Mouse (Mus musculus): Measurements from ENCODE around the gene Myo10. TPM values are rescaled to one million over a fixed set of nuclear protein-coding genes. Genes with fewer than 3 reads are reported as not detected.
A peak's percentile ranks its signal among the peaks of the same experiment; 100 is the strongest.

The Myo10 gene
- total and polyA plus RNA-seq, 2 experiments = 15.7 to 21.5 TPM

GRCm38 (mm10) chr15:25682953-25683507 is 60.7 kb downstream of the Myo10 start:
- 75% methylated on average over 13 of the region's 13 CpGs for WGBS
- H3K9ac ChIP-seq (ENCODE audit: low read depth, low read length) = no peak overlapping the region
- H3K79me2 ChIP-seq (ENCODE audit: control insufficient read depth, insufficient read depth, low read length) = peaks cover 30% of the 10 kb centered on the region

GRCm38 (mm10) chr15:25685186-25685585 is 62.9 kb downstream of the Myo10 start:
- WGBS = 95% methylated on average over 9 of the region's 9 CpGs
- H3K27ac ChIP-seq (replicated peaks; ENCODE audit: insufficient read depth, low read depth, low read length) = no peak overlapping the region
- no peaks in the 10 kb centered on the region for H3K27me3 ChIP-seq (ENCODE audit: control insufficient read depth, insufficient read depth, low read length)
- no peak overlapping the region for H3K4me3 ChIP-seq (ENCODE audit: insufficient read depth, low read depth, low read length)
- H3K9ac ChIP-seq (ENCODE audit: low read depth, low read length) = no peak overlapping the region
- peaks cover 9% of the 10 kb centered on the region for H3K4me1 ChIP-seq (ENCODE audit: control insufficient read depth, insufficient read depth, low read length)
- no peaks in the 10 kb centered on the region for H3K36me3 ChIP-seq (ENCODE audit: control insufficient read depth, insufficient read depth, low read length)
- TF ChIP-seq POLR2A (IDR thresholded peaks at IDR 0.05; ENCODE audit: extremely low read depth, insufficient read depth, low read length) (no peak), CTCF (IDR thresholded peaks at IDR 0.05; ENCODE audit: low read depth, low read length) (no peak)
- DNase-seq (ENCODE audit: extremely low read depth, low read depth, low spot score) = no peak
- peaks cover 29% of the 10 kb centered on the region for H3K79me2 ChIP-seq (ENCODE audit: control insufficient read depth, insufficient read depth, low read length)

More at GRCm38 (mm10) chr15:25682953-25683507, 60.7 kb downstream of the Myo10 start:
- Histone ChIP-seq H3K27me3 (ENCODE audit: control insufficient read depth, insufficient read depth, low read length) (no peaks in the 10 kb centered on the region), H3K4me1 (ENCODE audit: control insufficient read depth, insufficient read depth, low read length) (peaks cover 2% of the 10 kb centered on the region), H3K4me3 (ENCODE audit: insufficient read depth, low read depth, low read length) (no peak overlapping the region), H3K27ac (replicated peaks; ENCODE audit: insufficient read depth, low read depth, low read length) (no peak overlapping the region), H3K36me3 (ENCODE audit: control insufficient read depth, insufficient read depth, low read length) (no peaks in the 10 kb centered on the region)
- no peak for TF ChIP-seq POLR2A (IDR thresholded peaks at IDR 0.05; ENCODE audit: extremely low read depth, insufficient read depth, low read length)
- no peak for TF ChIP-seq CTCF (IDR thresholded peaks at IDR 0.05; ENCODE audit: low read depth, low read length)
- DNase-seq (ENCODE audit: extremely low read depth, low read depth, low spot score) = no peak

- Histone ChIP-seq H3K79me2 (ENCODE audit: control insufficient read depth, insufficient read depth, low read length) (peaks cover 18% of the 10 kb centered on the region; the same call in 1 of the 2 replicates), H3K9ac (ENCODE audit: low read depth, low read length) (no peak overlapping the region), H3K36me3 (ENCODE audit: control insufficient read depth, insufficient read depth, low read length) (no peaks in the 10 kb centered on the region), H3K4me3 (ENCODE audit: insufficient read depth, low read depth, low read length) (no peak overlapping the region), H3K27me3 (ENCODE audit: control insufficient read depth, insufficient read depth, low read length) (no peaks in the 10 kb centered on the region), H3K27ac (replicated peaks; ENCODE audit: insufficient read depth, low read depth, low read length) (no peak overlapping the region), H3K4me1 (ENCODE audit: control insufficient read depth, insufficient read depth, low read length) (peaks cover 30% of the 10 kb centered on the region)
- 31% methylated on average over 9 of the region's 9 CpGs for WGBS
- DNase-seq (ENCODE audit: extremely low read depth, low read depth, low spot score) = peak; percentile 67
- TF ChIP-seq POLR2A (IDR thresholded peaks at IDR 0.05; ENCODE audit: extremely low read depth, insufficient read depth, low read length) (no peak), CTCF (IDR thresholded peaks at IDR 0.05; ENCODE audit: low read depth, low read length) (no peak)
Observed at GRCm38 (mm10) chr15:25688424-25689283, 66.3 kb downstream of the Myo10 start.

- peaks cover 25% of the 10 kb centered on the region; the same call in 1 of the 2 replicates for H3K79me2 ChIP-seq (ENCODE audit: control insufficient read depth, insufficient read depth, low read length)
- TF ChIP-seq POLR2A (IDR thresholded peaks at IDR 0.05; ENCODE audit: extremely low read depth, insufficient read depth, low read length) (no peak), CTCF (IDR thresholded peaks at IDR 0.05; ENCODE audit: low read depth, low read length) (no peak)
- WGBS = 65% methylated on average over 8 of the region's 8 CpGs
- no peaks in the 10 kb centered on the region for H3K27me3 ChIP-seq (ENCODE audit: control insufficient read depth, insufficient read depth, low read length)
- H3K4me3 ChIP-seq (ENCODE audit: insufficient read depth, low read depth, low read length) = no peak overlapping the region
- H3K27ac ChIP-seq (replicated peaks; ENCODE audit: insufficient read depth, low read depth, low read length) = no peak overlapping the region; the same call in 1 of the 2 replicates
- no peaks in the 10 kb centered on the region for H3K36me3 ChIP-seq (ENCODE audit: control insufficient read depth, insufficient read depth, low read length)
- peaks cover 34% of the 10 kb centered on the region for H3K4me1 ChIP-seq (ENCODE audit: control insufficient read depth, insufficient read depth, low read length)
- no peak for DNase-seq (ENCODE audit: extremely low read depth, low read depth, low spot score)
- H3K9ac ChIP-seq (ENCODE audit: low read depth, low read length) = no peak overlapping the region
Observed at GRCm38 (mm10) chr15:25689477-25689876, 67.2 kb downstream of the Myo10 start.

GRCm38 (mm10) chr15:25690066-25690745 is 67.9 kb downstream of the Myo10 start:
- no peak overlapping the region for H3K9ac ChIP-seq (ENCODE audit: low read depth, low read length)
- H3K27me3 ChIP-seq (ENCODE audit: control insufficient read depth, insufficient read depth, low read length) = no peaks in the 10 kb centered on the region
- 76% methylated on average over 15 of the region's 15 CpGs for WGBS
- peaks cover 23% of the 10 kb centered on the region; the same call in 1 of the 2 replicates for H3K79me2 ChIP-seq (ENCODE audit: control insufficient read depth, insufficient read depth, low read length)
- no peaks in the 10 kb centered on the region for H3K36me3 ChIP-seq (ENCODE audit: control insufficient read depth, insufficient read depth, low read length)
- TF ChIP-seq POLR2A (IDR thresholded peaks at IDR 0.05; ENCODE audit: extremely low read depth, insufficient read depth, low read length) = no peak
- TF ChIP-seq CTCF (IDR thresholded peaks at IDR 0.05; ENCODE audit: low read depth, low read length) = no peak
- no peak overlapping the region for H3K4me3 ChIP-seq (ENCODE audit: insufficient read depth, low read depth, low read length)
- no peak for DNase-seq (ENCODE audit: extremely low read depth, low read depth, low spot score)
- peaks cover 34% of the 10 kb centered on the region for H3K4me1 ChIP-seq (ENCODE audit: control insufficient read depth, insufficient read depth, low read length)
- peak overlapping the region; percentile 42 for H3K27ac ChIP-seq (replicated peaks; ENCODE audit: insufficient read depth, low read depth, low read length)

Data from liver, adult 2 months (tissue).